7 mouse cellular contexts compared by ENCODE assay signal in genomic region chr13:62785199-62786134, GRCm38 (mm10). TPM values are rescaled to one million over a fixed set of nuclear protein-coding genes. Genes with fewer than 3 reads are reported as not detected.
DNase-seq lines count a peak whose midpoint lies in the region; ATAC-seq and TF ChIP-seq lines count a peak whose summit lies in the region.
"Not testable (repeated sequence)": the region's sequence is repeated elsewhere in the genome, so short reads cannot be mapped to it uniquely, and the experiment has no call there.

Gene Gm5141 (minus strand): TSS chr13:62785808.

- H3K4me3 ChIP-seq in embryonic facial prominence, embryonic 12.5 days, result peak within 1 kb of the TSS; percentile 52
- H3K4me3 ChIP-seq in heart, adult 2 months, result peak within 1 kb of the TSS; percentile 58
- peak within 1 kb of the TSS; percentile 61 for H3K4me3 ChIP-seq in midbrain, embryonic 10.5 days

- not testable (repeated sequence) for TF ChIP-seq CTCF in heart, adult 2 months (IDR thresholded peaks at IDR 0.05)

- not testable (repeated sequence) for TF ChIP-seq EP300 in heart, adult 2 months (IDR thresholded peaks at IDR 0.05; ENCODE audit: insufficient read depth, low read depth, low read length)

- not testable (repeated sequence) for H3K27me3 ChIP-seq in embryonic facial prominence, embryonic 12.5 days; heart, adult 2 months (ENCODE audit: control insufficient read depth, insufficient read depth, low read length); midbrain, embryonic 10.5 days (ENCODE audit: low read depth, poor library complexity, severe bottlenecking)

- peak within 1 kb of the TSS; percentile 55 for H3K9ac ChIP-seq in embryonic facial prominence, embryonic 12.5 days
- H3K9ac ChIP-seq in heart, adult 2 months (ENCODE audit: low read depth, low read length), result peak within 1 kb of the TSS; percentile 51

- DNase-seq in adrenal gland, postnatal 14 days, result peak; percentile 32
- peak; percentile 62 to 71 for DNase-seq in heart, adult 2 months
- DNase-seq in kidney, adult 18-20 months, result peak; percentile 72
- DNase-seq in left cerebral cortex, postnatal 4 days, result peak; percentile 11
- peak; percentile 46 for DNase-seq in midbrain, embryonic 10.5 days (ENCODE audit: low spot score)
- DNase-seq in right cerebral cortex, postnatal 4 days, result peak; percentile 35

- ATAC-seq in embryonic facial prominence, embryonic 12.5 days (ENCODE audit: insufficient number of reproducible peaks, insufficient read depth, low FRiP score, low TSS enrichment), result peak; percentile 98

- not testable (repeated sequence) for H3K36me3 ChIP-seq in embryonic facial prominence, embryonic 12.5 days; heart, adult 2 months (ENCODE audit: control insufficient read depth, insufficient read depth, low read length)
- H3K36me3 ChIP-seq in midbrain, embryonic 10.5 days, result peaks cover 22% of the 10 kb centered on the region

- peaks cover 13% of the 10 kb centered on the region; the same call in 1 of the 2 replicates for H3K9me3 ChIP-seq in embryonic facial prominence, embryonic 12.5 days
- peaks cover 26% of the 10 kb centered on the region; the same call in 1 of the 2 replicates for H3K9me3 ChIP-seq in midbrain, embryonic 10.5 days (replicated peaks)

- not testable (repeated sequence) for H3K27ac ChIP-seq in embryonic facial prominence, embryonic 12.5 days; heart, adult 2 months
- peak within 1 kb of the TSS; percentile 82 for H3K27ac ChIP-seq in midbrain, embryonic 10.5 days (replicated peaks)

- intact Hi-C loops in heart, adult 2 months (cut with DNase I), result loop anchor here (10.0 kb wide), 1 partner anchor 101 kb away; no protein-coding TSS in a partner anchor
- intact Hi-C loops in left cerebral cortex, postnatal 4 days (cut with DNase I), result not testable (repeated sequence)

- TF ChIP-seq POLR2A in heart, adult 2 months (IDR thresholded peaks at IDR 0.05; ENCODE audit: insufficient read depth, low read depth, low read length), result not testable (repeated sequence)

- peak within 1 kb of the TSS; percentile 69 for H3K4me2 ChIP-seq in embryonic facial prominence, embryonic 12.5 days (replicated peaks)

- 5% methylated on average over 23 of the region's 23 CpGs for WGBS in embryonic facial prominence, embryonic 12.5 days
- WGBS in heart, adult 2 months, result 3% methylated on average over 23 of the region's 23 CpGs
- 7% methylated on average over 20 of the region's 23 CpGs for WGBS in midbrain, embryonic 10.5 days

- not testable (repeated sequence) for H3K4me1 ChIP-seq in embryonic facial prominence, embryonic 12.5 days; heart, adult 2 months (ENCODE audit: control insufficient read depth, insufficient read depth, low read length); midbrain, embryonic 10.5 days

- H3K79me2 ChIP-seq in heart, adult 2 months (replicated peaks; ENCODE audit: control insufficient read depth, insufficient read depth, low read length), result not testable (repeated sequence)

RNA-seq across cellular contexts. Expression of gene Gm5141, which starts in this region (rescaled TPM):
- 2.5 and 2.7 TPM in 2 replicates for total RNA-seq in adrenal gland, postnatal 14 days (2021)
- polyA plus RNA-seq in embryonic facial prominence, embryonic 12.5 days (2016; fragmentation: Nextera tagmentation; extraction: Ambion mirVana), result 14.3 and 16.5 TPM in 2 replicates
- under 1 TPM; 0.55 to 0.59 TPM for total RNA-seq in heart, adult 2 months (2021)
- polyA plus RNA-seq in heart, adult 2 months (2012; rRNA removed), result 0.45 and 1.2 TPM in 2 replicates
- total RNA-seq in left cerebral cortex, postnatal 4 days (2021), result 1 to 10 TPM; 6.7 to 9.7 TPM
- 10.4 and 10.9 TPM in 2 replicates for polyA plus RNA-seq in midbrain, embryonic 10.5 days (2016; fragmentation: Nextera tagmentation; extraction: Ambion mirVana)

Comparison
In these comparisons a context has a peak if more than half of its experiments do, and no peak if none do; other contexts are left out.
1. DNase-seq: peak in every context shown above with its lines; median percentile 72 in kidney, adult 18-20 months; 66 in heart, adult 2 months; 46 in midbrain, embryonic 10.5 days; 35 in right cerebral cortex, postnatal 4 days; 32 in adrenal gland, postnatal 14 days; 11 in left cerebral cortex, postnatal 4 days.